Mouse (Mus musculus): ENCODE results near the gene Nolc1. TPM values are rescaled to one million over a fixed set of nuclear protein-coding genes. Genes with fewer than 3 reads are reported as not detected.

Gene Nolc1
- polyA plus RNA-seq, 1 experiment from 2014 or later = 50.0 TPM

DNA sequence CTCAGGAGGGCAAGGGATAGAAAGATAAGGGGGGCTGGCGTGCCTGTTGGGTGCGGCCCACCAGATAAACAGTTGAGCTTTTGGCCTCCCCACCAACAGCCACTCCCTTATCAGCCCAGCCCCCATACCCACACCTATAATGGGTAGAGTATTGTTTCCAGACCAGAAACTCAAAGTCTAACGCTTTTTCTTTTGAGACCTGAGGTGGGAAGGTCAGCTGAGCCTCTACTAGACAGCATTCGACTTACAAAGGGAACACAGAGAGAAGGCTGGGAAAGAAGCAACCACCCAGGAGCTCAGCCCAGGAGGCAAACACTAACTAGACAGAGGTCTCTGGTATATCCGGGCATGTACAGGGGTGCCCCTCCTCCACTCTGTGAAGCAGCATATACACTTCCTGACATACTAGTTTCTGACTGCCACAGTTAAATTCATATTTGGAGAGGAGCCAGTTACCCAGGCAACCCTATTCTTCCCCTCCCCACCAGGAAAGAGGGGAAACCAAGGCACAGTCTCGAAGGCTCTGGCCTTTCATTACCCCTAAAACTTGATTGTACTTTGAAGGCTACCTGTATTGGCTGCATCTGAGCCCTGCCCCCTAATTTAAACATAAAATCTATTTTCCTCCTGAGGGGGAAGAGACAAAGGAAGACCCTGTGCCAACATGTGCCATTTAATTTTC is 38.3 kb upstream of the Nolc1 start:
- DNase-seq (ENCODE audit: low spot score) (peak; percentile 48), ATAC-seq (replicated peaks; ENCODE audit: low FRiP score, low read depth) (no peak)
- WGBS = 19% methylated on average over 6 of the region's 6 CpGs
- no peak for TF ChIP-seq CTCF (IDR thresholded peaks at IDR 0.05; ENCODE audit: low read depth)
- Histone ChIP-seq H3K4me3 (replicated peaks; ENCODE audit: low read depth, low read length) (peak overlapping the region; percentile 71), H3K36me3 (ENCODE audit: insufficient read depth, low read length) (peaks cover 37% of the 10 kb centered on the region), H3K27ac (no peak overlapping the region), H3K9me3 (replicated peaks; ENCODE audit: low read length) (no peaks in the 10 kb centered on the region), H3K9ac (ENCODE audit: low read depth, low read length) (peak overlapping the region; percentile 82; the same call in 1 of the 2 replicates), H3K27me3 (ENCODE audit: insufficient read depth, low read length) (no peaks in the 10 kb centered on the region), H3K4me1 (replicated peaks; ENCODE audit: insufficient read depth, low read length) (peaks cover 32% of the 10 kb centered on the region), H3K4me2 (ENCODE audit: low read length) (peak overlapping the region; percentile 83)

DNA sequence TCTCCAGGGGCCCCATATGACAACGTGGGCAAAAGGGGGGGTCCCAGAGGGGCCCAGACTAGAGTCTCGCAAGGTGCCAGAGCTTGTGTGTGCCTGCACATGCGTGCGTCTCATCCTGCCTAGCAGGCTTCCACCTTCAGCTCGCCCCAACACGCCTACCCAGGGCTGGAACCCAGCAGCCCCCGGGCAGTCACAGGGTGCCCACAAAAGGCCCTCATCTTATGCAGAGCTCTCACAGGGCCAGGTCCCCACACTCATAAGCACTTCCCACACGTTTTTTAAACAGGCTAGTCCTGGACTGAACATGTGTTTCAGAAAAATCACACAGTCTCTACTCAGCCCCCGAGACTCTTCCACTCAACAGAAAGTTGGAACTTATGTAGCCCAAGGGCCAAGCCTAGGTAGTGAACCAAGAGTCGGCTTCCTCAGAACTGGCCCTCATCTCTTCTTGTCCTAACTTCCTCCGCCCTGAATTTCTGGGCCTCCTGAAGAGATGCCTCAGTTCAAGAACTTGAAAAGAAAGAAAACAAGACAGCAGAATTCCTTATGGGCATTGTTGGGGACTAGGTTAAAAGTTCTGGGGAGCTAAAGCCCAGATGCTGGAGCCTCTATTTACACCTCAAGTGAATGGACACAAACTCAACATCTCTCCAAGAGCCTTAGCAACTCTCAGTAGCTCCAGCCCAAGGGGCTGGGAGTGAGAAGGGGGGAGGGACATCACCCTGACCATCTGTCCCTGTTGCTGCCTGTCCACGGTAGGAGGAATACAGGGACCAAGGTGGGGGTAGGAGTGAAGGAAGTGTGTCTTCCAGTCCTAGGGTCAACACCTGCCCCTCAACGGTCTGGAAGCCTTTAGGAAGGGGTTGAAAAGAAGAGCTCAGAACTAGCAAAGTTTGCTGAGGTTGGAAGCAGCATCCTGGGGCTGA is 37.5 kb upstream of the Nolc1 start:
- peaks cover 40% of the 10 kb centered on the region for H3K4me1 ChIP-seq (replicated peaks; ENCODE audit: insufficient read depth, low read length)
- ATAC-seq (replicated peaks; ENCODE audit: low FRiP score, low read depth) = no peak

DNA sequence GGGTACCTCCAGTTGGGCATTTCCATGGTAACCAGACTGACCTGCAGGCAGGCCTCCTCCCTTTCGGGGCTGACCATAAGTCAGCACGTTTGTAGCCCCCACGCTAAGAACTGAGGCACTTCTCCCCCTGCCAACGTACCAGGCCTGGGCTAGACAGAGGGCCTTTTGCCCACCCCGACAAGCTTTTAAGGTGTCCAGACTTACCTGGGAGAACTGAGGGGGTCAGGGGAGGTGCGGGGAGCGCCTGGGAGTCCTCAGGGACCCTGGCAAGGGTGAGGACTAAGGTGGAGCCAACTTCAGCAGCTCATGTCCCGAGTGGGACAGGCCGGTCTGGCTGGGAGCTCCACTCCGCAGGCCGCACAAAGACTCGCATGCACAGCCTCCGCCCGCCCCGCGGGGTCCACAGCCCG is 36.8 kb upstream of the Nolc1 start:
- Histone ChIP-seq H3K4me1 (replicated peaks; ENCODE audit: insufficient read depth, low read length) (peaks cover 46% of the 10 kb centered on the region), H3K27me3 (ENCODE audit: insufficient read depth, low read length) (no peaks in the 10 kb centered on the region), H3K36me3 (ENCODE audit: insufficient read depth, low read length) (peaks cover 23% of the 10 kb centered on the region), H3K4me3 (replicated peaks; ENCODE audit: low read depth, low read length) (peak overlapping the region; percentile 71), H3K9ac (ENCODE audit: low read depth, low read length) (peak overlapping the region; percentile 82), H3K4me2 (ENCODE audit: low read length) (peak overlapping the region; percentile 83), H3K27ac (peak overlapping the region; percentile 94), H3K9me3 (replicated peaks; ENCODE audit: low read length) (no peaks in the 10 kb centered on the region)
- whole genome bisulfite sequencing = 0% methylated on average over 17 of the region's 17 CpGs
- no peak for DNase-seq (ENCODE audit: low spot score)
- ATAC-seq (replicated peaks; ENCODE audit: low FRiP score, low read depth) = peak; percentile 3; the same call in 1 of the 2 replicates
- TF ChIP-seq CTCF (IDR thresholded peaks at IDR 0.05; ENCODE audit: low read depth) = no peak

More for the DNA sequence above, 37.5 kb upstream of the Nolc1 start:
- TF ChIP-seq CTCF (IDR thresholded peaks at IDR 0.05; ENCODE audit: low read depth) = no peak
- Histone ChIP-seq H3K4me3 (replicated peaks; ENCODE audit: low read depth, low read length) (peak overlapping the region; percentile 71), H3K9ac (ENCODE audit: low read depth, low read length) (peak overlapping the region; percentile 82), H3K9me3 (replicated peaks; ENCODE audit: low read length) (no peaks in the 10 kb centered on the region), H3K27me3 (ENCODE audit: insufficient read depth, low read length) (no peaks in the 10 kb centered on the region), H3K36me3 (ENCODE audit: insufficient read depth, low read length) (peaks cover 29% of the 10 kb centered on the region), H3K4me2 (ENCODE audit: low read length) (peak overlapping the region; percentile 83), H3K27ac (peak overlapping the region; percentile 94)
- no peak for DNase-seq (ENCODE audit: low spot score)
- 9% methylated on average over 13 of the region's 13 CpGs for WGBS

DNA sequence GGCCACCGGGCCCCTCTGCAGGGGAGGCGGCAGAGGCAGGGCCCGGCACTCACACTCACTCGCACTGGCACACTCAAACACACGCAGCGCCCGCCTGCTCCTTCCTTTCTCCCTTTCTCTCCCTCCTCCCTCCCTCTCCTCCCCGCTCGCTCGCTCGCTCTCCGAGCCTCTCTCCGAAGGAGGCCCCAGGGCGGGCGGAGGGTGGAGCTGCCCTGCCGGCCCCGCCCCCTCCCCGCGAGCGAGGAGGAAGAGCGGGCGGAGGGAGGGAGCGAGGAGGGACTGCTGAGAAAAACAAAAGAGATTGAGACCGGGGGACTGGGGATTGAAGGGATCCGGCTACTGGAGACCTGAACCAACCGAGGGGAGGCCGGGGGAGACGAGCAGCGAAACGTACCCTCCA is 36.2 kb upstream of the Nolc1 start:
- DNase-seq (ENCODE audit: low spot score) (peak; percentile 96), ATAC-seq (replicated peaks; ENCODE audit: low FRiP score, low read depth) (peak; percentile 77)
- peak overlapping the region; percentile 94 for H3K27ac ChIP-seq
- H3K9ac ChIP-seq (ENCODE audit: low read depth, low read length) = peak overlapping the region; percentile 82
- H3K4me3 ChIP-seq (replicated peaks; ENCODE audit: low read depth, low read length) = peak overlapping the region; percentile 71
- no peak for TF ChIP-seq CTCF (IDR thresholded peaks at IDR 0.05; ENCODE audit: low read depth)
- peak overlapping the region; percentile 83 for H3K4me2 ChIP-seq (ENCODE audit: low read length)
- peaks cover 16% of the 10 kb centered on the region for H3K36me3 ChIP-seq (ENCODE audit: insufficient read depth, low read length)
- H3K4me1 ChIP-seq (replicated peaks; ENCODE audit: insufficient read depth, low read length) = peaks cover 50% of the 10 kb centered on the region
- 0% methylated on average over 17 of the region's 30 CpGs for WGBS
- H3K27me3 ChIP-seq (ENCODE audit: insufficient read depth, low read length) = no peaks in the 10 kb centered on the region
- no peaks in the 10 kb centered on the region for H3K9me3 ChIP-seq (replicated peaks; ENCODE audit: low read length)

DNA sequence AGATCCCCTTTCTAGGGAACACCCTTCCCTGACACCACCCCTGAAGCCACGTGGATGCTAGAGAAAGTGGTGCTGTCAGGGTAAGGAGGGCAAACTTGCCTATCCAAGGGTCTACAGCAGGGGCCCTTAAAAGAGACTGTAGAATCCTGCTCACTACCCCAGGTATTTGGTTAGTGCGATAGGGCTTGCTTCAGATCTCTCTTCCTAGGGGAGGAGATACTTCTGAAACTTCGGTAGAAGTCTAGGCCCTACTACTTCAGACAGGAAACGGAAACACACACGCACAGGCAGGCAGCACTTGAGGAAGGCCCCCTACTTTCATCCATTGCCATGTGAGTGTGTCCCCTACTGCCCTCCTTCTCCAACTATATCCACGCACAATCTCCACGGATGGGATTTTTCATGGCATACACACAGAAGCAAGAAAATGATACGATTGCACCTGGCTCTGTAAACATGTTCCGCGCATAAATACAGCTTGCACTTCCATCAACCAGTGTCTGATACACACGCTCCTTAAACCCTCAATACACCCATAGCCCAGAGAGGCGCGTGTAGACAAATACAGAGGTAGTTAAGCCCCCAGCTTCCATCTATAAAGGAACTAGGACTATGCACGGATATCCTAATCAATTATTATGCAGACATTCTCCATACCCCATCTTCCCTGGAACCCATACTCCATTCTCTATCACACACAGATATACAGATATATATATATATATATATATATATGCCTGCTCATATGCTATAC is 35.3 kb upstream of the Nolc1 start:
- Histone ChIP-seq H3K9ac (ENCODE audit: low read depth, low read length) (peak overlapping the region; percentile 82), H3K4me3 (replicated peaks; ENCODE audit: low read depth, low read length) (peak overlapping the region; percentile 71), H3K27me3 (ENCODE audit: insufficient read depth, low read length) (no peaks in the 10 kb centered on the region), H3K27ac (peak overlapping the region; percentile 94), H3K36me3 (ENCODE audit: insufficient read depth, low read length) (peaks cover 8% of the 10 kb centered on the region), H3K4me2 (ENCODE audit: low read length) (peak overlapping the region; percentile 83), H3K9me3 (replicated peaks; ENCODE audit: low read length) (no peaks in the 10 kb centered on the region), H3K4me1 (replicated peaks; ENCODE audit: insufficient read depth, low read length) (peaks cover 50% of the 10 kb centered on the region)
- 40% methylated on average over 14 of the region's 14 CpGs for WGBS
- ATAC-seq (replicated peaks; ENCODE audit: low FRiP score, low read depth) = no peak
- TF ChIP-seq CTCF (IDR thresholded peaks at IDR 0.05; ENCODE audit: low read depth) = no peak
- DNase-seq (ENCODE audit: low spot score) = no peak
